Mouse (Mus musculus) right cerebral cortex, adult 2 months (tissue): ENCODE results near the gene Nfkbil1.

Experiments
- DNase-seq, 2 experiments: peaks; one replicate each; pipeline ENCODE4 v3.0.0; 2021 to 2022; ENCODE audit warnings: low spot score in 2 of 2

Gene Nfkbil1

DNA sequence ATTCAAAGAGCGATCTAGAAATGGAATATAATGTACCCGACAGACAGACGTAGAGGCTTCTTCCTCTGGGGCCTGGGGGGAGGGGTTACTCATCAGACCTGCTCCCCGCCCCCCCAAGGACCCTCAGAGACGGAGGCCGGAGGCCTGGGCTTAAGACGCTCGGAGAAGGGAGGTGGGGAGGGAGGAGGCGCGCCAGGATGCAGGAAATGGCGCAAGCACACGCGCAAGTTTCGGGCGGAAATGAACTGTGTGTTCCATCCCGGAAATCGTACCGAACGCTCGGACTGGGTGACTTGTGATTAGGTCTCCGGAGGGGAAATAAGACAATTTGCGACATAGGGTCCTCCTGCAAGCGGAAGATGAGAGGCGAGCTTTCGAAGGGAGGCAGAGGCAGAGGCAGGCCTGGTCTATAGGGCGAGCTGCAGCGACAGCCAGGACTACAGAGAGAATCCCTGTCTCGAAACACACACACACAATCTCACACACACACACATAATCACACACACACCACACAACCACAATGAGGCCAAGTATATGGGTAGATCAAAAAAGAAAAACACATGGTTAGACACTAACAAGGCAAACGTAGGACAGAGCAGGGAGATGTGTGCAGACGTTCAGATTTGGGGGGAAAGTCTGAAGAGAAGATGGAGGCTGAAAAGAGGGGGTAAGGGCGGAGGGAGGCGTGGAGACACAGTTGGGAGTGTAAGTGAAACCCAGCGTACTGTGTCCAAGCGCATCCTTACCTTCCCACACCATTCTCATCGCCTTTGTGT is at the start of gene Nfkbil1:
TSS of gene Nfkbil1 (minus strand) at position 179 of the 776 bp plus-strand sequence.
- DNase-seq = peak; percentile 93 to 94

DNA sequence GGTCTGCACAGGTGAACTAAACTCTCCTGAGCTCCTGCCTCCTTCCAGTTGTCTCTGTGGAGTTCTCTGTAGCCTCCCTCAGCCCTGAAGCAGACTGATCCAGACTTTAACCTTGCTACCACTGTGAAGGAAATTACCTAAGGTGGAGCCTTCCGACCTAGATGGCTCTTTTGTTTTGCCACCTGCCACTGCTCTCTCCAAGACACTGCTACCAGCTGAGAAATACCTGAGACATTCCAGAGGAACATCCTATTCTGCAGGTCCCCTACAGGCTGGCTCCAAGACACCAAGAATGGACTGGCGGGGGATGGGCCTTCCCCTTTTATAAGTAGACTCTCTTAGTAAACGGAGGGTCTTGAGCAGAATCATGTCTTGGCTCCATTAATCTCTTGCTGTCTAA is 44.7 kb upstream of the Nfkbil1 start:
- DNase-seq = no peak

DNA sequence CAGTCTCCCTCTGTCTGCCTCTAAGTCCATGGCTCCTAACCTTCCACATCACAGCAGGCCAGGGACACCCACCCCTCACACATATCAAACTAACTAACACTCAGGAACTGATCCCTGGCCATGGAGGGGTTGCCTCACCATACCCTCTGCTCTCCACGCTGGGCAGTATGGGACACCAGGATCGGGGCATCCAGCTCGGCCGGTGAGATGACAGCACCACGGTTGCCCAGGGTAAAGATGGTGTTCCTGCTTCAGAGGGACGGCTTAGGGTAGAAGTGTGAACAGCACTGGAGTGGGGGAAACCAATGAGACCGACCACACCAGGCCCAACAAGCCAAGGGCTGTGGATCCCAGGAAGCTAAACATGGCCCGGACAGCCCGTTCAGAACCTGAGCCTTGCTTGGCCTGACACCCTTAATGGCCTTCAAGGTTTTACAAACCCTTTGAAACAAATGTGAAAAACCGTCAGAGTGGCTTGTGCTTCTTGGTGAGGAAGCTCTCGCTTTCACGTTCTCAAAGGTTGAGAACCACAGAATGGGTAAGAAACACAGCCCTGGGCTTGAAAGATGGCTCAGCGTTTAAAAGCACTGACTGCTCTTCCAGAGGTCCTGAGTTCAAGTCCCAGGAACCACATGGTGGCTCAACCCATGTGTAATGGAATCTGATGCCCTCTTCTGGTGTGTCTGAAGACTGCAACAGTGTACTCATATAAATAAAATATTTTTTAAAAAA is 43.5 kb upstream of the Nfkbil1 start:
- DNase-seq = no peak

DNA sequence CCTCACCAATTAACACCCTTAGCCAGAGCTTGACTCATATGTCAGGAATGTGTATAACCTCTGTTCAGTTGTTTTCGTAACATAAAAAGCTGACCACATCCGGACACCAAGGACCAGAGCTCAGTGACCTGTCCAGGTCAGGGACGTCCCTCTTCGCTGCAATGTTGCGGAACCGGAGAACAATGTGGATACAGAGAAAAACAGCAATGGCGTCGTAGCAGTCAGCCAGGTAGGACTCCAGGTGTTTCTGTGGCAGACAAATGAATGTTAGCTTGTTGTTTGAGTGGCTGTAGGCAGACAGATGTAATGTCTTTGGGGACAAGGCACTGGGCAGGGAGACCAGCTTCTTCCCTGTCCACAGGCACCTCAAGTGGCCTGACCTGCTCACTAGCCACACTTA is 42.5 kb upstream of the Nfkbil1 start:
- DNase-seq = no peak

DNA sequence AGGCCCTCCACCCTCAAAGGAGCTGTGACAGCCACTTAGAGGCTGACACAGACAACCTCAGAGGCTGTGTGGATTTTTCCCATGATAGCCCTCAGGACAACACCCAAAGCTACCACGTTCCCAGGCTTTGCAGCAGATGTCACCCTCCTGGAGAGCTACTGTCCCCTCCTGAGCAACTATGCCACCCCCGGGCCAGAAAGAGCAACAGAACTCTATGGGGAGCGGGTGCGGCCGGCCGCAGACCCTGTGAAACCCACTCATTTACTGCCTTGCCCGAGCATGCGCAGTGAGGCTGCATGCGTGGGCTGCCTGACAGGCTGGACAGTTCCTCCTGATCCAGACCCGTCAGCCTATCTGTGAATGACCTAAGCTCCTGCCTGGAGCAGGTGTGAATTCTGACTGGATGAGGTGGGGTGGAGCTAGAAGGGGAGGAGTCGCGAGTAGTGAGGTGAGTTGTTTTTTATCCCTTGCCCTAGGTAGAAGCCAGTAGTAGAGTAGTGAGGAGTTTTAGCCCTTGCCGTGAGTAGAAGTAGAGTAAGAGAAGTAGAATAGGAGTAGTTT is 40.8 kb upstream of the Nfkbil1 start:
- no peak for DNase-seq

DNA sequence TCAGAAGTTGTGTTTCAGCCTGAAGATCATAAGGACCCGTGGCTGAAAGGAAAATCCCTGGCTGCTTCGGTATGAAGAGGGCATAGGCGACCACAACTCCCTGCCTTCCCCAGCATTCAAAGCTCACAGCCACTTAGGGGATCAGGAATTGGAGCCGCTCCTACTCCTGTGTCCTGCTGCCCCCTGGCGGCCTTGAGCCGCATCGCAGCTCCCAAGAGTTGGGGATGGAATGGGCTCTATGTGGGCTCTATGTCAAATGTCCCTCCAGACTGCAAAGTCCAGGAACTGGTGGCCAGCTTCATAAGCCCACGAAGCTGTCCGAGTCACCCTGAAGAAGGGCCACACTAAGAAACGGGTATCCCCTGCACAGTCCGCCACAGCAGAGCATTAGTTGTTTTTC is 39.2 kb upstream of the Nfkbil1 start:
- DNase-seq = peak; percentile 83 to 91

DNA sequence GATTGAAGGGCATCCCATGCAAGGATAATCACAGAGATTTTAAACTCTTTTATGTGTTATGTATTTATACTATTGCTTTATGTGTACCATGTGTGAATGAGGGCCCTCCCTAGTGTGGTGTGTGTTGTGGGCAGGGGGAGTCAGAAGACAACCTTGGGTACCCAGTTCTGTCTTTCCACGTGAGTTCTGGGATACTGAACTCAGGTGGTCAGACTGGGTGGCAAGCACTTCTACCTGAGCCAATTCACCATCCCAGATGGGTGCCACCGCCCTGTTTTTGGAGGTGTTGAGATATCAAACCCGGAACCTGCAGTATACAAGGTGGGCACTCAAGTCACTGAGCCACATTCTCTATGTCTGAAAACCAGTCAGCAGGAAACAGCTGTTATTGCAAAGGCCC is 36.7 kb upstream of the Nfkbil1 start:
- DNase-seq = no peak

DNA sequence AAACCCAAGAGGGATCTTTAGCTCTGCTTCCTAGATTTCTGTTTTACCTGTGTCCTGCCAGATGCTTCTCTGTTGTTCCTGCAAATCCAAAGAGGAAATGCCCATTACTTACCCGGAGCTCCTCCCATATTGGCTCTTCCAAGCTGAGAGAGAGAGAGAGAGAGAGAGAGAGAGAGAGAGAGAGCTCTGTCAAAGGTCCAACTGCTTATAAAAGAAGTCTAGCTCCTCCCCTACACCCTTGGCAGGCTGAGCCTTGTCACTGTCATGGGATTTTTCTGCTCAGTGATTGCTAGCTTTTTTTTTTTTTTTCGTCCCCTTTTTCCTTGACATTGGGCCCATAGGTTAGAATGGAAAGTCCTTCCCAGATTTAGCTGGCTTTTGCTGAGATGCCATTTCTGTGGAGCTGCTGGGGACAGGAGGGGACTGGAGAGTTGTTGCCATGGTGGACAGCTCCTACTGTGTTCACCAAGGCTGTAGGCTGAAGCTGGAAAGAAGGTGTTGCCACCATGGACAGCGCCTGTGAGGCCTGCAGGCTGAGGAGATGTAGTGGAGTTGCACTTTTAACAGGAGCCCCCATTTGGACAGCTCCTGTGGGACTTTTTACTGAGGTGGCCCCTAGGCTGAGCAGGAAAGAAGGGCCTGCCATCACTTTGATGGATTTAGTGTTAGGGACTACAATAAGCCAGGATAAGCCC is 34.2 kb upstream of the Nfkbil1 start:
- DNase-seq = no peak

DNA sequence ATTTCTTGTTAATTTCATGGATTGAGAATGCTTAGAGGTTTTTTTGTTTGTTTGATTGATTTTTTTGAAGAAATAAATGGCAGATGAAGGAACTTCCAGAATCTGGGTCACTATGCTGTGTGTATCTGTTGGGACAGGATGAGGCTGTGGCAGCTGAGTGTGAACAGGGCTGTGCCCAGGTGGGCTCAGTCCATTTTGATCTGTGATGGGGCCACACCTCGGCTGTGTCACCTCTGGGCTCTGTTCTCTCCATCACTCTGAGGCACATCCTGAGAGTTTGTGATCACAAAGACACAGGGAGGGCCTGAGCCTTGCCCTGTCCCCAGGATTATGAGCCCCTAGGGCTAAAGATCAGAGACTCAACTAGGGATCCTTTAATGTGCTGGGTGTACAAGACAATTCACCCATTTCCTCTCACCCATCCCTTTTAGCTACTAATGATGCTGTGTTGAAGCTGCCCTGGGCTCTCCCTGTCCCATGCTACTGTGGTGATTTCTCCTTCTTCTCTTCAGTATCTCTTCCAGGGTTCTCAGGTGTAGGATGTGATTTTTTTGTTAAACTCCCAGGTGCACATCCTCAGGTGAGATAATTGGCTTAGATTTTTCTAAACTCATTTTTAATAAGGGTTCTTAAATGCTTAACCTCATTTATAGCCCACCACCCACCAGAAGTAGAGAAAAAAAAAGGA is 32.0 kb upstream of the Nfkbil1 start:
- no peak for DNase-seq

DNA sequence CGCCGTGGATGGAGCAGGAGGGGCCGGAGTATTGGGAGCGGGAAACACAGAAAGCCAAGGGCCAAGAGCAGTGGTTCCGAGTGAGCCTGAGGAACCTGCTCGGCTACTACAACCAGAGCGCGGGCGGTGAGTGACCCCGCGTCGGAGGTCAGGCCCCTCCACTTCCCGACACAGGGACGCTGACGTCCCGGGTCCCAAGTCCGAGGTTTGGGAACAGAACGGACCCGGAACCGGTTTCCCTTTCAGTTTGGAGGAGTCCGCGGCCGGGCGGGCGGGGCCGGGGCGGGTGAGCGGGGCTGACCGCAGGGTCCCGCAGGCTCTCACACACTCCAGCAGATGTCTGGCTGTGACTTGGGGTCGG is 27.9 kb upstream of the Nfkbil1 start:
- DNase-seq = no peak

DNA sequence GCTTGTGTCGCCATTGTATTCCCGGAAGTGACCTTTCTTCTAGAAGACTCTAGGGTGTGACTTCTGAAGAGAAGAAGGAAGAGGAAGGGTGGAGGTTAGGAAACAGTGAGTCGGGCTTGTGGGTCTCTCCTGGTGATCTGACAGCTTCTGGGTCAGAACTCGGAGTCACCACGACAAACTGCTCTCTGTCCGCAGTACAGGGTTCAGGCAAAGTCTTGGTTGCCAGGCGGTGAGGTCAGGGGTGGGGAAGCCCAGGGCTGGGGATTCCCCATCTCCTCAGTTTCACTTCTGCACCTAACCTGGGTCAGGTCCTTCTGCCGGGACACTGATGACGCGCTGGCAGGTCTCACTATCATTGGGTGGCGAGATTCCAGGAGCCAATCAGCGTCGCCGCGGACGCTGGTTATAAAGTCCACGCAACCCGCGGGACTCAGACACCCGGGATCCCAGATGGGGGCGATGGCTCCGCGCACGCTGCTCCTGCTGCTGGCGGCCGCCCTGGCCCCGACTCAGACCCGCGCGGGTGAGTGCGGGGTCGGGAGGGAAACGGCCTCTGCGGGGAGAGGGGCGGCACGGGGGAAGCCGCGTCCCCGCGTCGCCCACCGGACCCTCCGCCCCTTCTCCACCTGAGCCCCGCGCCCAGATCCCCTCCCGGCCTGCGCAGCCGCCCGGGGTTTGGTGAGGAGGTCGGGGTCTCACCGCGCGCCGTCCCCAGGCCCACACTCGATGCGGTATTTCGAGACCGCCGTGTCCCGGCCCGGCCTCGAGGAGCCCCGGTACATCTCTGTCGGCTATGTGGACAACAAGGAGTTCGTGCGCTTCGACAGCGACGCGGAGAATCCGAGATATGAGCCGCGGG is 27.3 kb upstream of the Nfkbil1 start, which contains the start of gene H2-D1:
TSS of gene H2-D1 (plus strand) at position 67 of the 859 bp plus-strand sequence.
- DNase-seq = peak; percentile 97 to 99

DNA sequence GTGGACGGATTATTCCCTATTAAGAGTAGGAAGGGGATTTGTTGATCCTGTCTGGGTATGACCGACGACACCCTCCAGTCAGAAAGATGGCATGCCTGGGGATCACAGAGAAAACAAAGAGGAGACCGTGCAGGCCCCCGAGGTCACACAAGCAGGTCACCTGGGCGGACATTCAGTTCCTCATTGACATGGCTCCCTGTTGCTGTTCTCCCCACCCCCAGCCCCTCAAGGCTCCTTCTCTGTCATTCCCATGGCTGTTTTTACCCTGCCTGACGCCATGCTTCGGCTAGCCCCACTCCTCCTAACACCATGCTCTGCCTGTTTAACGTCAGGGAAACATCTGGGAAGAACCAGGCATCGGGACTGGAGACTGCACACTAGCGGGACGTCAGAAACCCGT is 26.1 kb upstream of the Nfkbil1 start:
- no peak for DNase-seq

DNA sequence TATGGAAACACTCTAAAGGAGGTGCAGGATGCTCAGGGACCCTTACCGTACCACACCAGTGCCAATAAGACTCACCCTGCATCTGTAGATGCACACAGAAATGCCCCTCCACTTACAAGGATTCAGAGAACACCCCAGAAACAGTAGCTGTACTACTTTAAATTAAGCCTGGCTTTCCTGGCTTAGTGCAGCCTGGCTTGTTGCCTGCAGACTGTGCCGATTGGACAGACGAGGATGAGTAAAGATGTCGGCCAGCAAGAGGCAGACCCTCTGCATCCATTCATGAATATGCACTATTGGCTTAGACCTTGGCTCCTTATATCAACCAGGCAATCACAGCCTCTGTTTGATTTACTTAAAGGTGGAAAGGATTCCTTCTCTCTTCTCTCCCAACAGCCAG is 24.0 kb upstream of the Nfkbil1 start:
- no peak for DNase-seq

DNA sequence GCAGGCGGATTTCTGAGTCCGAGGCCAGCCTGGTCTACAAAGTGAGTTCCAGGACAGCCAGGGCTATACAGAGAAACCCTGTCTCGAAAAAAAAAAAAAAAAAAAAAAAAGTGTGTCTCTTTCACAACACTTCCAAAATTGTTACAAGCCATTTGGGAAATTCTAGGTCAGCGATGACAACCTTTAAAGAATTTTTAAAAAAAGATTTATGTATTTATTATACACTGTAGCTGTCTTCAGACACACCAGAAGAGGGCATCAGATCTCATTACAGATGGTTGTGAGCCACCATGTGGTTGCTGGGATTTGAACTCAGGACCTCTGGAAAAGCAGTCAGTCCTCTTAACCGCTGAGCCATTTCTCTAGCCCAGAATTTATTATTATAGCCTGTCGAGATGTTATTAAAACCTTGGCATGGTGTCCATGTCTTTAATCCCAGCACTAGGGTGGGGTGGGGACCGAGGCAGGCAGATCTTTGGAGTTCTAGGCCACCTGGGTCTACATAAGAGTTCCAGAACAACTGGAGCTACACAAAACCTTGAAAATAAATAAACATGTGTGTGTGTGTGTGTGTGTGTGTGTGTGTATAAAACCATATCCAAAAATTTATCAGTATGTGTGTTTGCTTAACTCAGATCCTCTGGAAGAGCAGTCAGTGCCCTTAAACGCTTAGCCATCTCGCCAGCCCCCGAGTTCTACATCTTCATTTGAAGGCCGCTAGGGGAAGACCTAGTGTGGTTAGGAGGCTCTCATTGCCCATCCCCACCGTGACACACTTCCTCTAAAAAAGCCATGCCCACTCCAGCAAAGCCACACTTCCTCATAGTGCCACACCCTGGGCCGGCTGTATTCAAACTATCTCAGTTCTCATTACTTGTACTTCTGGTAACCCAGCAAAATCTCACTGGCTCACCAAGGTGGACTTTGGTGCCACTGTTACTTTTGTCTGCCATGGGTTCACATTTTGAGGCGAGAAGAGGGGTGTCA is 23.2 kb upstream of the Nfkbil1 start:
- no peak for DNase-seq

DNA sequence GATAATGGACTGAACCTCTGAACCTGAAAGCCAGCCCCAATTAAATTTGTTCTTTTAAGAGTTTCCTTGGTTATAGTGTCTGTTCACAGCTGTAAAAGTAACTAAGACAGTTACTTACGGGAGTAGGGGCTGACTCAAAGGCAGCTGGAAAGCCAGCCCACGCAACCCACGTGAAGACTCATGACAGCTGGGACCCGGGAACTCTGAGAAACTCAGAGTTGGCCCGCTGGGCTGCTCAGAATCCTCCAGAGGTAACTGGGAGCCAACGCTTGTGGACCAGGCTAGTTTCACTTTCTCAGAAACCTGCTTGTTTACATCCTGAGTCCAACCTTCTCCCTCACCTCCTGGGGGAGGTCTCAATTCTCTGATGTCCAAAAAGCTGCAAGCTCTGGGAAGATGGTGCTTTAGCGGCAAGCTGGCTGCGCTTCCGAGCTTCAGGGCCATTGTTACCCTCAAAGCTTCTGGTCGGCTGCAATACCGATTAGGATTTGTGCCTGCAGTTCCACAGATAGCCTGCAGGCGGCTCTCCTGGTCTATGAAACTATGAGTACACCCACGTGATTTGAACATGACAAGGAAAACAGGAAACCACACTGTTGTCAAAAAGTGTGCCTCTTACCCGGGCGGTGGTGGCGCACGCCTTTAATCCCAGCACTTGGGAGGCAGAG is 22.4 kb upstream of the Nfkbil1 start:
- peak; percentile 95 to 96 for DNase-seq

DNA sequence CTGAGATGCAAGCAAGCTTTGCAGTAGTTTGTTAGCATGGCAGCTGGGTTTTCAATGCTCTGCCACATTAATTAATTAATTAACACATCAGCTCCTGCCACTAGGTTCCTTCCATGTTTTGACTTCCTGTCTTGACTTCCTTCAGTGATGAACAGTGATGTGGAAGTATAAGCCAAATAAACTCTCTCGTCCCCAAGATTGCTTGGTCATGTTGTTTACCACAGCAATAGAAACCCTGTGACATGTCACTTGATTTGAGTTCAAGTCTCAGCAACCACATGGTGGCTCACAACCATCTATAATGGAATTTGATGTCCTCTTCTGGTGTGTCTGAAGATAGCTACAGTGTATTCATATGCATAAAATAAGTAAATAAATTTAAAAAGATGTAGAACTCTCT is 21.8 kb upstream of the Nfkbil1 start:
- no peak for DNase-seq

DNA sequence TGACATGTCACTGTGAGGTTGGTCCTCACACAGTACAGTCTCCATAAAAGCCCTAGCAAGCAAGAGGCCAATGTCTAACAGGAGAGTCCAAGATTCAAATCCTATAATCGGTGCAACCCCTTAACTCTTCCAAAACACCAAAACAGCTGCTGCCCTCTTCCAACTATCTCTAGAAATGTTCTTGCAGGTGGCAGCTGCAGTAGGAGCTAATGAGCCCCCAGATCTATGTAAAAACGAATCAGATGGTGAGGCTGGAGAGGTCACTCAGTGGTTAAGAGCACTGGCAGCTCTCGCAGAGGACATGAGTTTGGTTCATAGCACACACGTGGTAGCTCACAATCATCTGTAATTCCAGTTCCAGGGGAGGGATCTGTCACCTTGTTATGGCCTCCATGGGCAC is 20.1 kb upstream of the Nfkbil1 start:
- DNase-seq = no peak

DNA sequence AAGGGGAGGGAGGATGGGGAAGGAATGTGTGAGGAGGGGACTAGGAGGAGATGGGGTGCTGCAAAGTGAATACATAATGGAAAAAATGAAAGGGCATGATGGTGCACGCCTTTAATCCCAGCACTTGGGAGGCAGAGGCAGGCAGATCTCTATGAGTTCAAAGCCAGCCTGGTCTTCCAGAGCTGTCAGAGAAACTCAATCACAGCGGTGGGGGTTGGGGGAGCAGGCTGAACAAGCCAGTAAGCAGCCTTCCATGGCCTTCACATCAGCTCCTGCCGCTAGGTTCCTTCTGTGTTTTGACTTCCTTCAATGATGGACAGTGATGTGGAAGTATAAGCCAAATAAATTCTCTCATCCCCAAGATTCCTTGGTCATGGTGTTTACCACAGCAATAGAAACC is 19.7 kb upstream of the Nfkbil1 start:
- no peak for DNase-seq
